Mouse (Mus musculus): ENCODE data around the gene Ttll5.

- TF ChIP-seq POLR2A (IDR thresholded peaks at IDR 0.05; ENCODE audit: extremely low read depth, insufficient read depth, low read length) (no peak), CTCF (IDR thresholded peaks at IDR 0.05; ENCODE audit: extremely low read depth, insufficient read depth, low read length) (no peak)
Measured at GRCm38 (mm10) chr12:85910811-85911210, 86.4 kb downstream of the Ttll5 start.
